Mouse (Mus musculus): ENCODE data around the gene Il10rb. TPM values are rescaled to one million over a fixed set of nuclear protein-coding genes. Genes with fewer than 3 reads are reported as not detected.

The Il10rb gene
- polyA plus RNA-seq, 1 experiment from 2014 or later = 33.6 TPM

DNA sequence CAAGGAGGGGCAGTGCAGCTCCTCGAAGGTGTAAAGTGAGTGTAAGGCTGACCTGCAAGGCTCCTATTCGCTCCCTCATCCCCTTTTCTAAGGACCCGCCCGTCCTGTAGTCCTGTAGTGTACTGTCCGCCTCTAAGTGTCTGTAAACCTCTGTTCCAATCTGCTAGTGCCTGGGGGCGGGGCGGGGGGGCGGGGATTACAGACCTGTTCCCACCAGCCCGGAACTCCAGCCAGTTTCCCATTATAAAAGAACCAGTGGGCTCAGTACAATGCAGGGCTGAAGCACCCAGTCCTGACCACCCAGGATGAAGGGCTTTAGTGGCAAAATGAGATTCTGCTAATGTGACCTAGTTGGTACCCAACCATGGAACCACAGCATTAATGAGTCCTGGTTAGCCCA, 27.0 kb upstream of the Il10rb start:
- peaks cover 54% of the 10 kb centered on the region for H3K4me1 ChIP-seq (ENCODE audit: control insufficient read depth, low read depth, low read length)
- H3K4me2 ChIP-seq (ENCODE audit: low read depth, low read length) = no peak overlapping the region
- H3K9me3 ChIP-seq (replicated peaks; ENCODE audit: control insufficient read depth, low read length) = no peaks in the 10 kb centered on the region
- H3K4me3 ChIP-seq (ENCODE audit: low read depth, low read length) = no peak overlapping the region
- peak; percentile 17; the same call in 1 of the 2 replicates for ATAC-seq (ENCODE audit: low read depth)
- H3K27ac ChIP-seq (ENCODE audit: low read length) = peak overlapping the region; percentile 47; the same call in 1 of the 2 replicates
- H3K36me3 ChIP-seq (ENCODE audit: control insufficient read depth, insufficient read depth) = peaks cover 19% of the 10 kb centered on the region
- no peak overlapping the region for H3K9ac ChIP-seq (ENCODE audit: low read depth, low read length)
- 64% methylated on average over 9 of the region's 9 CpGs for whole genome bisulfite sequencing (ENCODE audit: insufficient replicate concordance)
- no peaks in the 10 kb centered on the region for H3K27me3 ChIP-seq (ENCODE audit: control insufficient read depth, insufficient read depth, low read depth, low read length)

DNA sequence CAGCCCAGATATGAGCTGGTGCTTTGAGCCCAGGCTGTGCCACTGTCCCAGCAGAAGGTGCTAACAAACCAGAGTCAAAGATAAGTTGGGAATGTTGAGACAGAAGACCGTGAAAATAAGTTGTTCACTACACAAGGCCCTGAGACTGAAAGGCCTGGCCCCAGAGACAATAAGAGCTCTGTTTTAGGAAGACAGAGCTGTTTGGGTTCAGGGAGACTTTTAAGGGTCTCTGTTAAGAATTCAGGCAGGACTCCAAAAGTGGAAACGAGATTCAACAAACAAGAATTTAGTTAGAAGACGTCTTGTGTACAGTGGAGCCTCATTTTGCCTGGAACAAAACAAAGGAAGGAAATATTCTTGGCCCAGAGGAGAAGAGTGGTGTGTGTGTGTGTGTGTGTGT, 26.6 kb upstream of the Il10rb start:
- Histone ChIP-seq H3K27ac (ENCODE audit: low read length) (peak overlapping the region; percentile 47; the same call in 1 of the 2 replicates), H3K4me3 (ENCODE audit: low read depth, low read length) (no peak overlapping the region), H3K36me3 (ENCODE audit: control insufficient read depth, insufficient read depth) (peaks cover 23% of the 10 kb centered on the region), H3K4me1 (ENCODE audit: control insufficient read depth, low read depth, low read length) (peaks cover 50% of the 10 kb centered on the region), H3K9ac (ENCODE audit: low read depth, low read length) (no peak overlapping the region), H3K4me2 (ENCODE audit: low read depth, low read length) (no peak overlapping the region), H3K9me3 (replicated peaks; ENCODE audit: control insufficient read depth, low read length) (no peaks in the 10 kb centered on the region), H3K27me3 (ENCODE audit: control insufficient read depth, insufficient read depth, low read depth, low read length) (no peaks in the 10 kb centered on the region)
- ATAC-seq (ENCODE audit: low read depth) = no peak
- WGBS (ENCODE audit: insufficient replicate concordance) = 78% methylated on average over 3 of the region's 3 CpGs

DNA sequence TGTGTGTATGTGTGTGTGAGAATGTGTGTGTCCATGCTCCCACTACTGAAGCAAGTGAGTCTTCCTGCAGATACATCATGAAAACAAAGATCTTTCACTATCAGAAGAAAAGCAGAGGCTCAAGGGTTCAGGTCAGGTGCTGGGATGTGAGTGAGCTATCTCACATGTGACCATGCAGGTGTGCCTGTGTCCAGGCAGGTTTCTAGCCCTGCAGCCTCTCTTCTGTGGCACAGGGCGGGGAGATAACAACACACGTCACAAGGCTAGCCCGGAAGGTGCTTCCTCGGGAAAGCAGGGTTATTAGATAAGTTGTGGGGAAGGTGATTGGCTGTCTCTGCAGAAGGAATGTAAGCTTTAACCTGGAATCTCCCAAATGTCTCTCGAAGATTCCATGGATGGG, 25.8 kb upstream of the Il10rb start:
- 37% methylated on average over 5 of the region's 5 CpGs for WGBS (ENCODE audit: insufficient replicate concordance)
- Histone ChIP-seq H3K4me1 (ENCODE audit: control insufficient read depth, low read depth, low read length) (peaks cover 47% of the 10 kb centered on the region), H3K4me2 (ENCODE audit: low read depth, low read length) (no peak overlapping the region), H3K27ac (ENCODE audit: low read length) (no peak overlapping the region), H3K36me3 (ENCODE audit: control insufficient read depth, insufficient read depth) (peaks cover 28% of the 10 kb centered on the region), H3K27me3 (ENCODE audit: control insufficient read depth, insufficient read depth, low read depth, low read length) (no peaks in the 10 kb centered on the region), H3K9me3 (replicated peaks; ENCODE audit: control insufficient read depth, low read length) (no peaks in the 10 kb centered on the region), H3K9ac (ENCODE audit: low read depth, low read length) (no peak overlapping the region), H3K4me3 (ENCODE audit: low read depth, low read length) (no peak overlapping the region)
- peak; percentile 69 for ATAC-seq (ENCODE audit: low read depth)

DNA sequence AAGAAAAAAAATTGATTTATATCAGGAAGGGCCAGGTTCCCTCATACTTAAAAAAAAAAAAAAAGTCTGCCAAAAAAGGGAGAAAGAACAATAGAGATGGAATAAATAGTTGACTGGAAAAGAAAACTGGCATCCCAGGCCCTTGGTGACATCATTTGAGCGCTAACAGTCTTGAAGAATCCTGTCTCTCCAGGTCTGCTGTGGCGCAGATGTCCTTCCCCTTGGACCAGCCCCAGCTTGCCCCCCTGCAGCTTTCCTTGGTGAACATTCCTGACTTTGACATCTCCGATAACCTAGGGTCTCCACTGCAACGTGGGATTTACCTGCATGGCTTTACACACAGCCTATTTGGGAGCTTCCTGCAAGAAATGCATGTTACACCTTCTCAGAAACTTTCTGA, 24.4 kb upstream of the Il10rb start:
- Histone ChIP-seq H3K4me2 (ENCODE audit: low read depth, low read length) (no peak overlapping the region), H3K27me3 (ENCODE audit: control insufficient read depth, insufficient read depth, low read depth, low read length) (no peaks in the 10 kb centered on the region), H3K36me3 (ENCODE audit: control insufficient read depth, insufficient read depth) (peaks cover 28% of the 10 kb centered on the region), H3K4me1 (ENCODE audit: control insufficient read depth, low read depth, low read length) (peaks cover 35% of the 10 kb centered on the region), H3K27ac (ENCODE audit: low read length) (no peak overlapping the region), H3K9me3 (replicated peaks; ENCODE audit: control insufficient read depth, low read length) (no peaks in the 10 kb centered on the region), H3K9ac (ENCODE audit: low read depth, low read length) (no peak overlapping the region), H3K4me3 (ENCODE audit: low read depth, low read length) (no peak overlapping the region)
- WGBS (ENCODE audit: insufficient replicate concordance) = 87% methylated on average over 4 of the region's 4 CpGs
- no peak for ATAC-seq (ENCODE audit: low read depth)

DNA sequence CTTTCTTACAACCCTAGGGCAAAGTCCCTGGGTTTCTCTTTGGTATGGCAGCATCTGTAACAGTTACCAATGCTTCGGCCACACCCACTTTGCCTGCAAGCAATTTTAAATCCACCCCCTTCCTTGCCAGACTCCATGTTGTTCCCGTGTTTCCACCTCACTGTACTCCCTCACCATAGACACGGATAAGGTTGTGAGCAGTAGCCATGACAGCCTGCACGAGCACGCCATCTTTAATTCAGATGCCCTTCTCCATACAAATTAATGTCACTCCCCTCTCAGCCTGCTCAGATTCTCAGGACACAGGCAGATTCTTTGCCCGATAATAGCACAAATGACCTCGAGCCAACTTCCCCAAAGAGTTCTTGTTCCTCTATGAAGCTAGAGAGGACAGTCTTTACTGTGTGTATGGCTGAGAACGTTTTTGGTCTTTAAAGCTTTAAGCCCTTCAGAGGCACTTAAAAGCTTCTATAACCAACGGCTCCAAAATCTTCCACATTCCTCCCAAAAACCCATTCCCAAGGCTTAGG, 23.6 kb upstream of the Il10rb start:
- H3K4me2 ChIP-seq (ENCODE audit: low read depth, low read length) = no peak overlapping the region
- H3K9me3 ChIP-seq (replicated peaks; ENCODE audit: control insufficient read depth, low read length) = no peaks in the 10 kb centered on the region
- WGBS (ENCODE audit: insufficient replicate concordance) = 62% methylated on average over 9 of the region's 9 CpGs
- no peak overlapping the region for H3K9ac ChIP-seq (ENCODE audit: low read depth, low read length)
- H3K27me3 ChIP-seq (ENCODE audit: control insufficient read depth, insufficient read depth, low read depth, low read length) = no peaks in the 10 kb centered on the region
- peaks cover 41% of the 10 kb centered on the region for H3K4me1 ChIP-seq (ENCODE audit: control insufficient read depth, low read depth, low read length)
- no peak overlapping the region for H3K4me3 ChIP-seq (ENCODE audit: low read depth, low read length)
- no peak overlapping the region; the same call in 1 of the 2 replicates for H3K27ac ChIP-seq (ENCODE audit: low read length)
- H3K36me3 ChIP-seq (ENCODE audit: control insufficient read depth, insufficient read depth) = peaks cover 31% of the 10 kb centered on the region
- no peak for ATAC-seq (ENCODE audit: low read depth)

DNA sequence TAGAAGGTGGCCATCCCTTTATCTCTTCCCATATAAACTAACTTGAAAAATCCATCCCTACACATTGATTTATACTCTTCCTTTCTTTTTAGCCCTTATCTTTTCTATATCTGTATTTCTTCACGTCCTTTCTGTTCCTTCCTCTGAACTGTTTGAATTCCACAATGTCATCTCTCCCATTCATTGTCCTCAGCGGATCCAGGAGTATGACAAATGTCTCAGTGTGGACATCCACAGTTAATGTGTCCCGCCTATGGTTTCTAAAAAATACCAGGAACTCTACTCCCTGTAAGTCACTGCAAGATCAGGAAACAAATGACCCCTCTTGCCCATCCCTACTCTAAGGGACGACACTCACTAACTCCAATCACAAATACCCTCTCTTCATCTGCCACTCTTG, 21.7 kb upstream of the Il10rb start:
- 80% methylated on average over 4 of the region's 4 CpGs for WGBS (ENCODE audit: insufficient replicate concordance)
- no peak for ATAC-seq (ENCODE audit: low read depth)
- Histone ChIP-seq H3K4me2 (ENCODE audit: low read depth, low read length) (no peak overlapping the region), H3K27ac (ENCODE audit: low read length) (no peak overlapping the region), H3K9me3 (replicated peaks; ENCODE audit: control insufficient read depth, low read length) (no peaks in the 10 kb centered on the region), H3K36me3 (ENCODE audit: control insufficient read depth, insufficient read depth) (peaks cover 48% of the 10 kb centered on the region), H3K9ac (ENCODE audit: low read depth, low read length) (no peak overlapping the region), H3K27me3 (ENCODE audit: control insufficient read depth, insufficient read depth, low read depth, low read length) (no peaks in the 10 kb centered on the region), H3K4me3 (ENCODE audit: low read depth, low read length) (no peak overlapping the region), H3K4me1 (ENCODE audit: control insufficient read depth, low read depth, low read length) (peaks cover 27% of the 10 kb centered on the region)

DNA sequence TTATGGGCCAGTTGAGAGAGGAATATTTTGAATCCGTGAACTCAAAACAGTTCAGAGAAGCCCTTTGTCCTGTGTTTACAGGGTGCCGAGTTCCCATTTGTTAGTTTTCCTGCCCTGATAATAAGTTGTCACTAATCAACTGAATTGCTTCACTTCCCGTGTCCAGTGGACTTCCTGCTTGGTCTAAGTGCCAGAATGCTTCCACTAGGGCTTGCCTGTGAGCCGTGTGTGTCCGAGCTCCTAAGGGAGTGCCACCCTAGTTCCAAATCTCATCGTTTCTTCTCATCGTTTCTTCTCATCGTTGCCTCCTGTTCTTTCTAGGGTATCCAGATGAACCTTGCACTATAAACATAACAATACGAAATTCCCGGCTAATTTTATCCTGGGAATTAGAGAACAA, 20.3 kb upstream of the Il10rb start:
- peak overlapping the region; percentile 36 for H3K27ac ChIP-seq (ENCODE audit: low read length)
- H3K4me3 ChIP-seq (ENCODE audit: low read depth, low read length) = no peak overlapping the region
- H3K4me1 ChIP-seq (ENCODE audit: control insufficient read depth, low read depth, low read length) = peaks cover 15% of the 10 kb centered on the region
- ATAC-seq (ENCODE audit: low read depth) = peak; percentile 72
- WGBS (ENCODE audit: insufficient replicate concordance) = 55% methylated on average over 10 of the region's 10 CpGs
- peaks cover 58% of the 10 kb centered on the region for H3K36me3 ChIP-seq (ENCODE audit: control insufficient read depth, insufficient read depth)
- H3K9ac ChIP-seq (ENCODE audit: low read depth, low read length) = no peak overlapping the region
- H3K9me3 ChIP-seq (replicated peaks; ENCODE audit: control insufficient read depth, low read length) = 0 out of 2 replicates have a peak, but pooled peaks cover 3% of the 10 kb centered on the region
- H3K4me2 ChIP-seq (ENCODE audit: low read depth, low read length) = no peak overlapping the region
- no peaks in the 10 kb centered on the region for H3K27me3 ChIP-seq (ENCODE audit: control insufficient read depth, insufficient read depth, low read depth, low read length)

DNA sequence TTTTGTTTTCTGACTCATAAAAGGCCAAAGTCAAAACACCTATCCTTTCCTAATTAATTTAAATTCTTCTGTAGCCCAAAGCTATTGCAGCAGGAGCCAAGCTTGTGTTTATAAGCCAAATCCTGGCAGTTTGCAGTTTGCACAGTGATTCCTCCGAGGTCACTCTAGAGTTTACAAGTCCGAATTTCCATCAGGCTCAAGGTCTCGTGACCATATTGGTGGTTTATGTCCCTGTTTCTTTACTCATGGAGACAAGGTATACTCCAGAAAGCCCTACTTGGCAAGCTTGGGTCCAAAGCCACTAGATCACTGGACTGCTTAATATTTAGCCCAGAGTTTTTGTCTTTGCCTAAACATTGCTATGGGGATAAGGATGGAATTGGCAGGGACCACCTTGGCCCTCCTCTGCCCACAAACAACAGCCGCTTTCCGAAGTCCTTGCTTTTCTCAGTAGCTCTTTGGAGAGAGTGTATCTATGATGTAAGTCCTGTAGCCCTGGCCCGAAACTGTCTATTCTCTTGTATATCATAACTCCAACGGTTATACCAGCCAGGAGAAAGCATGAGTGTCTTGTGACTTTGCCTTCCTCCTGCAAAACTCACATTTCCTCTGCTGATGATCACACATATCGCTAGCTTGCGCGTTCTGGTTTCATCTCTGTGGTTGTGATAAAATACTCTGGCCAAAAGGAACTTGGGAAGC, 19.4 kb upstream of the Il10rb start:
- Histone ChIP-seq H3K36me3 (ENCODE audit: control insufficient read depth, insufficient read depth) (peaks cover 60% of the 10 kb centered on the region), H3K4me1 (ENCODE audit: control insufficient read depth, low read depth, low read length) (peaks cover 15% of the 10 kb centered on the region), H3K9ac (ENCODE audit: low read depth, low read length) (no peak overlapping the region), H3K4me3 (ENCODE audit: low read depth, low read length) (no peak overlapping the region), H3K27ac (ENCODE audit: low read length) (no peak overlapping the region), H3K4me2 (ENCODE audit: low read depth, low read length) (no peak overlapping the region), H3K27me3 (ENCODE audit: control insufficient read depth, insufficient read depth, low read depth, low read length) (no peaks in the 10 kb centered on the region), H3K9me3 (replicated peaks; ENCODE audit: control insufficient read depth, low read length) (0 out of 2 replicates have a peak, but pooled peaks cover 3% of the 10 kb centered on the region)
- WGBS (ENCODE audit: insufficient replicate concordance) = 84% methylated on average over 10 of the region's 10 CpGs
- no peak for ATAC-seq (ENCODE audit: low read depth)

DNA sequence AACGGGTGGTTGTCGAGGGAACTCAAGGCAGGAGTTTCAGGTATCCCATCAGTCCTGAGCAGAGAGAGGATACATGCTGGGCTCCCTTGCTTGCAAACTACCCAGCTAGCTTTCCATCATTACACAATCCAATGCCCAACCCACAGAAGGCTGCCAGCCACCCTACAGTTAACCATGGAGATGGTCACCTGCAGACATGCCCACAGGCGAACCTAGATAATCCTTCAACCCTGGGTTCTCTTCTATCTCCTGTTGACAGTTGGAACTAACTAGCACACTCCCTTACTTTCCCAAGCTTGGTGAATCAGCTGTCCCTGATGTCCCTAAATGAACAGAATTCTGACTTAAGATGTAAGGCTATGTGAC, 18.9 kb upstream of the Il10rb start:
- no peak; the same call in 1 of the 2 replicates for ATAC-seq (ENCODE audit: low read depth)
- 0 out of 2 replicates have a peak, but pooled peaks cover 3% of the 10 kb centered on the region for H3K9me3 ChIP-seq (replicated peaks; ENCODE audit: control insufficient read depth, low read length)
- H3K27me3 ChIP-seq (ENCODE audit: control insufficient read depth, insufficient read depth, low read depth, low read length) = no peaks in the 10 kb centered on the region
- H3K4me3 ChIP-seq (ENCODE audit: low read depth, low read length) = no peak overlapping the region
- peaks cover 65% of the 10 kb centered on the region for H3K36me3 ChIP-seq (ENCODE audit: control insufficient read depth, insufficient read depth)
- no peak overlapping the region for H3K4me2 ChIP-seq (ENCODE audit: low read depth, low read length)
- no peak overlapping the region for H3K9ac ChIP-seq (ENCODE audit: low read depth, low read length)
- no peak overlapping the region for H3K27ac ChIP-seq (ENCODE audit: low read length)
- peaks cover 10% of the 10 kb centered on the region for H3K4me1 ChIP-seq (ENCODE audit: control insufficient read depth, low read depth, low read length)
- WGBS (ENCODE audit: insufficient replicate concordance) = 77% methylated on average over 3 of the region's 3 CpGs

Data from liver, embryonic 16.5 days (tissue).